Comparison of ENCODE assay signal across 8 mouse cellular contexts in genomic region chr1:178146513-178146912, GRCm38 (mm10). TPM values are rescaled to one million over a fixed set of nuclear protein-coding genes. Genes with fewer than 3 reads are reported as not detected.
DNase-seq lines count a peak whose midpoint lies in the region; ATAC-seq and TF ChIP-seq lines count a peak whose summit lies in the region.
"Not testable (repeated sequence)": the region's sequence is repeated elsewhere in the genome, so short reads cannot be mapped to it uniquely, and the experiment has no call there.

No protein-coding gene starts in this region.

- intact Hi-C loops in left cerebral cortex, adult 2 months (cut with DNase I): loop anchor here (5.0 kb wide), 2 partner anchors 301 to 316 kb away; no protein-coding TSS in a partner anchor

- ATAC-seq in granulocyte monocyte progenitor cell, adult 5-6 weeks (replicated peaks; ENCODE audit: poor library complexity, severe bottlenecking): peak; percentile 84
- peak; percentile 88 for ATAC-seq in megakaryocyte progenitor cell, adult 5-6 weeks (replicated peaks; ENCODE audit: poor library complexity)

- H3K4me3 ChIP-seq in left cerebral cortex, adult 2 months: not testable (repeated sequence)

- TF ChIP-seq CTCF in left cerebral cortex, adult 2 months (IDR thresholded peaks at IDR 0.05): peak; percentile 60

- DNase-seq in 3134 (ENCODE audit: extremely low read depth, insufficient read length, low spot score) (peak; percentile 46), R1 (ENCODE audit: low read depth, low spot score) (peak; percentile 44)
- DNase-seq in embryo, embryonic 11 days: peak; percentile 18
- DNase-seq in kidney, adult 11 months: peak; percentile 24
- peak in 1 of 2 experiments; percentile 15 for DNase-seq in left cerebral cortex, adult 2 months (ENCODE audit: extremely low spot score in 1 of 2, low spot score in 2 of 2)
- peak; percentile 2 for DNase-seq in retina, postnatal 7 days (ENCODE audit: low read depth, low spot score)

- H3K27ac ChIP-seq in left cerebral cortex, adult 2 months: not testable (repeated sequence)

RNA-seq across cellular contexts. Expression of gene Desi2, which starts 40.7 kb away (rescaled TPM):
- 10.1 and 15.7 TPM in 2 replicates for total RNA-seq in granulocyte monocyte progenitor cell, adult 5-6 weeks (2014; fragmentation: Nextera tagmentation)
- 15.0 and 17.9 TPM in 2 replicates for total RNA-seq in granulocyte monocyte progenitor cell, adult 5-6 weeks (2017)
- total RNA-seq in left cerebral cortex, adult 2 months (2021): 10 to 100 TPM; 16.4 to 19.1 TPM
- 12.0 and 17.3 TPM in 2 replicates for total RNA-seq in megakaryocyte progenitor cell, adult 5-6 weeks (2015)
- 11.5 and 16.5 TPM in 2 replicates for total RNA-seq in megakaryocyte progenitor cell, adult 5-6 weeks (2017)
